Mouse (Mus musculus) forebrain, embryonic 14.5 days (tissue): ENCODE data around the gene Dip2b. TPM values are rescaled to one million over a fixed set of nuclear protein-coding genes. Genes with fewer than 3 reads are reported as not detected.

Experiments
- ATAC-seq: fragments of 200-750 bp; cut with Nextera tagmentation; 2 replicates; pipeline ENCODE4 v1.8.0; 2017; ENCODE audit warnings: mild to moderate bottlenecking, moderate library complexity
- DNase-seq: peaks from one replicate; pipeline ENCODE4 v3.0.0-alpha.2; 2015; ENCODE audit warnings: low spot score
- H3K27ac ChIP-seq: fragments of 300-500 bp; sonication (generic); 2 replicates; pipeline ENCODE4 v1.5.1; 2014; ENCODE audit warnings: low read depth, mild to moderate bottlenecking, control low read depth, low read length, moderate library complexity
- H3K27me3 ChIP-seq: fragments of 300-500 bp; sonication (generic); replicated peaks from 2 replicates; pipeline ENCODE4 v1.6.1; 2014; ENCODE audit warnings: low read length, control low read depth, mixed read lengths; ENCODE audit not compliant: control insufficient read depth, insufficient read depth
- H3K36me3 ChIP-seq: fragments of 300-500 bp; sonication (generic); 2 replicates; pipeline ENCODE4 v1.6.1; 2014; ENCODE audit warnings: low read length, control low read depth; ENCODE audit not compliant: control insufficient read depth, insufficient read depth
- H3K4me1 ChIP-seq: fragments of 300-500 bp; sonication (generic); 2 replicates; pipeline ENCODE4 v1.6.1; 2014; ENCODE audit warnings: antibody characterized with exemption, low read length, control low read depth; ENCODE audit not compliant: control insufficient read depth, insufficient read depth
- H3K4me2 ChIP-seq: fragments of 300-500 bp; sonication (generic); 2 replicates; pipeline ENCODE4 v1.6.1; 2014; ENCODE audit warnings: mild to moderate bottlenecking, control low read depth, low read length
- H3K4me3 ChIP-seq: fragments of 300-500 bp; sonication (generic); 2 replicates; pipeline ENCODE4 v1.5.1; 2014; ENCODE audit warnings: low read depth, low read length, control low read depth
- H3K9ac ChIP-seq: fragments of 300-500 bp; sonication (generic); 2 replicates; pipeline ENCODE4 v1.6.1; 2014; ENCODE audit warnings: mild to moderate bottlenecking, low read length, control low read depth, moderate library complexity
- H3K9me3 ChIP-seq: fragments of 300-500 bp; sonication (generic); replicated peaks from 2 replicates; pipeline ENCODE4 v1.6.1; 2016; ENCODE audit warnings: low read length, control low read depth, mixed read lengths; ENCODE audit not compliant: control insufficient read depth
- WGBS: fragments of 180-500 bp; shearing (Covaris S2); extraction: QIAGEN DNeasy Blood & Tissue Kit; methylation state at CpG from one replicate; pipeline ENCODE4 v1.1.7; 2014; 5-methylcytosine and 5-hydroxymethylcytosine counted together
- polyA plus RNA-seq: library from polyadenylated mRNA; unstranded; fragments of >200 nt; fragmentation: Nextera tagmentation; extraction: Ambion mirVana; gene quantifications from 2 replicates; pipeline ENCODE4 v1.2.1, GENCODE M21; 2014

The Dip2b gene
- polyA plus RNA-seq, 1 experiment from 2014 or later, result 16.3 TPM

DNA sequence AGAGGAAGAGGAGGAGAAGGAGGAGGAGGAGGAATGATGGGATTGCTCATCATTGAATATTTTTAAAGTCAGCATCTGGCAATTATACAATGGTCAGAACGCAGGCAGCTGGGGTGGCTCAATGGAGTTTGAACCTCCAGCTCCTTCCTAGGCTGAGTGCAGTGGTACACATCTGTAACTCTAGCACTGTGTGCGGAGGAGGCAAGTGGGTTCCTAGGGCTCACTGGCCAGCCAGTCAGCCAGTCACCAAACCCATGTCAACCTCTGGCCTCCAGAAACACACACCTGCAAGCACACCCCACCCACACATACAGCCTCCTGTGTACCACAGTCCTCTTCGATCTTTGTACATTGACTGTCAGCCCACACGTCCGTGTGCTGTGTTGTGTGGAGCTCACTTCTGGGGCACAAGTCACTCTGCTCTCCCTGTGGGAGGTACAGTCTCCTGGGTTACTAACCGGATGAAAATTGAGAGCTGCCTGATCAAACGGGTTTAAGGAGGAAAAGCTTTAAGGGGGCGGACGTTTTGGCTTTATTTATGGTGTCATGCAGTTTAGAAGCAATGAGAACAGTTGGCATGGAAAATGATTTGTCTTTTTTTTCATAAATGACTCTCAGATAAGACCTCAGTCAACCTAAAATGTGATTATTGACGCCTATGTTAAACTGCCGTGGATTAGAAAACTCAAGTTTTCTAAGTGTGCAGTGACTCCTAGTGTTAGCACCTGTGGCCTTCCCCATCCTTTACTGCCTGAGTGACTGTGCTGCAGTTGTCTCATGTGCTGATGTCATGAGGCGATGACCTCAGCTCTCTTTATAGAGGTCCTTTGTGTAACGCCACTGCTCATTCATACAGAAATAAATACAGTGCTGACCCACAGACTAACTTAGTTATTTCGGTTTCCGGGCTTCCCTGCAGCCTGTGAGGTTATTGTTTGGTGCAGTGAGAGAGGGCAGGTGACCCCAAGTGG is 106.7 kb downstream of the Dip2b start:
- ATAC-seq (no peak), DNase-seq (peak; percentile 20)
- Histone ChIP-seq H3K4me3 (no peak overlapping the region), H3K4me1 (no peaks in the 10 kb centered on the region; the same call in 1 of the 2 replicates), H3K27ac (no peak overlapping the region), H3K9me3 (no peaks in the 10 kb centered on the region), H3K9ac (no peak overlapping the region), H3K27me3 (no peaks in the 10 kb centered on the region), H3K4me2 (no peak overlapping the region), H3K36me3 (peaks cover 11% of the 10 kb centered on the region; the same call in 1 of the 2 replicates)
- 58% methylated on average over 15 of the region's 15 CpGs for WGBS

DNA sequence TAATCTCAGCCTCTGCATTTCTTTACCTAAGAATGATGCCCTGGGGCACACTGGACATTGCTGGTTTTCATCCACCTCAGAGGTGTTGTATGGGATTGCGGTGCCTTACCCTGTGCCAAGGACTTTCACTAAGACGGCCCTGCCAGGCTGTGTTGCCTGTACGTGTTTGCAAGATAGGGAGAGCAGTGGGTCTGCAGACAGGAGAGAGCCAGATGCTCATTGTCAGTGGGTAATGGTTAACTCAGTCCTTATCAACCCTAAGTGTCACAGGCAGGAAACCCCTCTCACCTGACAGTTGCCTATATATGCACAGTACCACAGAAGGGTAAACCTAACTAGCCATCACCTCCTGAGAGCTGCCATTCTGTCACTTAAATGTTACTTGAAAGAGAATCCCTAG is 107.5 kb downstream of the Dip2b start:
- H3K4me3 ChIP-seq, result no peak overlapping the region
- H3K4me1 ChIP-seq, result no peaks in the 10 kb centered on the region; the same call in 1 of the 2 replicates
- WGBS, result 73% methylated on average over 3 of the region's 3 CpGs
- H3K27me3 ChIP-seq, result no peaks in the 10 kb centered on the region
- no peak for DNase-seq
- H3K27ac ChIP-seq, result no peak overlapping the region
- peaks cover 11% of the 10 kb centered on the region; the same call in 1 of the 2 replicates for H3K36me3 ChIP-seq
- no peaks in the 10 kb centered on the region for H3K9me3 ChIP-seq
- no peak for ATAC-seq
- H3K4me2 ChIP-seq, result no peak overlapping the region
- H3K9ac ChIP-seq, result no peak overlapping the region

GRCm38 (mm10) chr15:100150593-100150992 is 112.1 kb downstream of the Dip2b start:
- Histone ChIP-seq H3K27me3 (no peaks in the 10 kb centered on the region), H3K4me3 (no peak overlapping the region), H3K9me3 (no peaks in the 10 kb centered on the region), H3K36me3 (peaks cover 33% of the 10 kb centered on the region), H3K9ac (no peak overlapping the region), H3K4me1 (no peaks in the 10 kb centered on the region; the same call in 1 of the 2 replicates), H3K4me2 (no peak overlapping the region), H3K27ac (no peak overlapping the region; the same call in 1 of the 2 replicates)
- DNase-seq (no peak), ATAC-seq (no peak)
- 85% methylated on average over 4 of the region's 4 CpGs for WGBS

- no peaks in the 10 kb centered on the region for H3K4me1 ChIP-seq
- WGBS, result 92% methylated on average over 3 of the region's 3 CpGs
- no peak overlapping the region for H3K4me3 ChIP-seq
- H3K9me3 ChIP-seq, result no peaks in the 10 kb centered on the region
- H3K9ac ChIP-seq, result no peak overlapping the region
- H3K27ac ChIP-seq, result no peak overlapping the region
- DNase-seq, result no peak
- no peak for ATAC-seq
- H3K36me3 ChIP-seq, result peaks cover 51% of the 10 kb centered on the region
- no peaks in the 10 kb centered on the region for H3K27me3 ChIP-seq
- H3K4me2 ChIP-seq, result no peak overlapping the region
These were observed 113.9 kb downstream of the Dip2b start for GRCm38 (mm10) chr15:100152321-100152720.

- Histone ChIP-seq H3K27me3 (no peaks in the 10 kb centered on the region), H3K9ac (no peak overlapping the region), H3K4me3 (no peak overlapping the region), H3K27ac (no peak overlapping the region), H3K9me3 (no peaks in the 10 kb centered on the region), H3K36me3 (peaks cover 56% of the 10 kb centered on the region), H3K4me1 (no peaks in the 10 kb centered on the region), H3K4me2 (no peak overlapping the region)
- 90% methylated on average over 3 of the region's 3 CpGs for WGBS
- no peak for DNase-seq
- ATAC-seq, result no peak
These were observed 114.6 kb downstream of the Dip2b start for GRCm38 (mm10) chr15:100153024-100153423.

GRCm38 (mm10) chr15:100156095-100156707 is 117.7 kb downstream of the Dip2b start:
- WGBS, result 97% methylated on average over 4 of the region's 4 CpGs
- H3K36me3 ChIP-seq, result peaks cover 72% of the 10 kb centered on the region
- no peak overlapping the region for H3K4me3 ChIP-seq
- no peaks in the 10 kb centered on the region for H3K9me3 ChIP-seq
- no peak overlapping the region for H3K9ac ChIP-seq
- no peak for ATAC-seq
- H3K4me2 ChIP-seq, result no peak overlapping the region
- no peaks in the 10 kb centered on the region for H3K27me3 ChIP-seq
- no peaks in the 10 kb centered on the region for H3K4me1 ChIP-seq
- H3K27ac ChIP-seq, result no peak overlapping the region
- no peak for DNase-seq

- Histone ChIP-seq H3K27me3 (no peaks in the 10 kb centered on the region), H3K4me2 (no peak overlapping the region), H3K4me3 (no peak overlapping the region), H3K9me3 (no peaks in the 10 kb centered on the region), H3K27ac (no peak overlapping the region), H3K4me1 (no peaks in the 10 kb centered on the region), H3K36me3 (peaks cover 78% of the 10 kb centered on the region), H3K9ac (no peak overlapping the region)
- no peak for DNase-seq
- no peak for ATAC-seq
- WGBS, result 88% methylated on average over 10 of the region's 10 CpGs
These were observed 118.5 kb downstream of the Dip2b start for GRCm38 (mm10) chr15:100156781-100157470.

DNA sequence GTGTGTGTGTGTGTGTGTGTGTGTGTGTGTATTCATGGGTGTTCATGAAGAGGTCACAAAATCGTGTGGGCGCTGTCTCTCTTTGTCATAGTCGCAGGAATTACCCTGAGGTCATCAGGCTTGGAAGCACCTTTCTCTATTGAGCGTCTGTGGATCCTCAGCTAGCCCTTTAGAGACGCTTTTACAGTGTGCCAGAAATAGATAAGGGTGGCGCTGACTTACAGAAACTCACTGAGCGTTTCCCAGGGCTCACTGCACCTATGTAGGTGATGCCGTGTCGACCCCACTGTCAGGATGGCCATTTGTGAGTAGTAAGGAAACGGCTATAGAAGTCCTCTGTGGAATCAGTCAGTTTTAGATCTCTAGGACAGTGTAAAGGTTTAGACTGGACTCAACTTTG is 120.5 kb downstream of the Dip2b start:
- no peak for ATAC-seq
- Histone ChIP-seq H3K4me3 (no peak overlapping the region), H3K4me1 (no peaks in the 10 kb centered on the region), H3K36me3 (peaks cover 79% of the 10 kb centered on the region), H3K9me3 (no peaks in the 10 kb centered on the region), H3K9ac (no peak overlapping the region), H3K27ac (no peak overlapping the region), H3K27me3 (no peaks in the 10 kb centered on the region), H3K4me2 (no peak overlapping the region)
- WGBS, result 93% methylated on average over 10 of the region's 10 CpGs
- no peak for DNase-seq
